Mouse (Mus musculus) ES-Bruce4 (cell line): ENCODE measurements around the gene Ptpn22.

Source experiments
- CTCF ChIP-seq: IDR thresholded peaks from one replicate; pipeline ENCODE4 v1.8.1; 2011; ENCODE audit warnings: low read depth, low read length
- EP300 ChIP-seq: IDR thresholded peaks from 2 replicates; pipeline ENCODE4 v1.6.1; 2011; ENCODE audit warnings: low read depth, low read length; ENCODE audit not compliant: insufficient read depth

DNA sequence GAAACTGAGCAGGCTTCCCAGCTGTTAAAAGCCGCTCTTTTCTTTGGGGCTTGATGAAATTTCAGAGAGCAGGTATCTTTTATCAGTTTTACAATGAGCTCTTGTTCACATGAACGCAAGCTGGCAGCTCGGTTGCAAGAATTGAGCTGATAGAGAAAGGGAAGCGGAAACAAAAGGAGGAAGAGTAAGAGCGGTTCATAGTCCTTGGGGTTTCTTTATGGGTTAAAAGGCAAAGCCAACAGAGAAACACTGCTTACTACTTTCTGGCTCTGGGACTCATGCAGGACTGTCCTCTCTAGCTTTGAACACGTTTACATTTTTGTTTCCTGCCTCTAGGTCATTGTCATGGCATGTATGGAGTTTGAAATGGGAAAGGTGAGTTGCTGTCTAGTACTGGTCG lies 14.7 kb downstream of the Ptpn22 start:
- TF ChIP-seq EP300 (no peak), CTCF (no peak)
